Mouse (Mus musculus): ENCODE measurements around the gene Tmem253.

DNA sequence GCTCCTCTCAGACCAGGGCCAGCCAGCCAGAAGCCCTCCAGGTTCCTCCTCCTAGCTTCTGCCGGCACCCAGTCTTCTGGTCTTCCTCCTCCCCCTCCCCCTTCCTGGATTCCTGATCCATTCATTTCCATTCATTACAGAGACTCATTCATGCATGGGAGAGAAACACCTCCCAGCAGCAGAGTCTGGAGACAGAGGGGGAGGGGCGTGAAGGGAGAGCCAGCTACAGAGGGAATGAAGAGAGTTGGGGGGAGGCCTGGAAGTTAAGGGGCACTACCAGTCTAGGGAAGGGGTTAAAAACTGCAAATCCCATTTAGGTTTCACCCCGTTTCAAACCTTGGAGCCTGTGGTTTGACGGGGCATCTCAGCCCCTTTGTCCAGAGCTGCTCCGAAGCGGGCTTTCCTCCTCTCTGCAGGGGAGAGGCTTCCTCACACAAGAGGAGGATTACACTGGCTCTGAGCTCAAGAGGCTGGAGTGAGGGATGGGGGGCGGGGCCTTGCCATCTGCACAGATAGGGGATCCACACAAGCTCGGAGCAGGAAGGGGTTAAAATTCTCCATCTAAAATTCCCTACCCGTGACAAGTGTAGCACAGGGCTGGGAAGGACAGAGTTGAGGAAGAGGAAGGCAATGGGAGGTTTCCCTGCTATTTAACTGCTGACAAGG lies 4.9 kb upstream of the Tmem253 start:
- TF ChIP-seq CTCF (IDR thresholded peaks at IDR 0.05; ENCODE audit: low read depth) (no peak), EP300 (IDR thresholded peaks at IDR 0.05; ENCODE audit: low read depth) (no peak)

Measured in liver, postnatal 0 days (tissue).